ENCODE assay signal across 21 mouse cellular contexts in the genomic region with DNA sequence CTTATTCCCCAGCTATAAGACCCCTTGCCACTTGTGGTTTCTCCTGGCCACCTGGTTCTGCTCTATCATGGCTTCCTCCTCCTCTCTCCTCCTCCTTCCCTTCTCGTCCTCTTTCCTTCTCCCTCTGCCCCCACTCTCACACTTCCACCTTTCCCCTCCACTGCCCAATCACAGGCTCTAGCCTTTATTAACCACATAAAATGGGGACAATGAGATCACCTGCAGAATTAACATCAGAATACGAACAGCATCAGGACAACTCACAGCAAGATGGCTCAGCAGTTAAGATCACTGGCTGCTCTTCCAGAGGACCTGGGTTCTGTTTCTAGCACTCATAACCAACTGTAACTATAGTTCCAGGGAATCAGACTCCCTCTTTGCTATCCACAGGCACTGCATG. TPM values are rescaled to one million over a fixed set of nuclear protein-coding genes. Genes with fewer than 3 reads are reported as not detected.
A peak's percentile ranks its signal among the peaks of the same experiment; 100 is the strongest.
DNase-seq lines count a peak whose midpoint lies in the region; ATAC-seq lines count a peak whose summit lies in the region.
"Had no signal": no experiment of that assay in that cellular context is flagged by ENCODE, and none has a peak within 500 bp of the region (broad histone marks: within the 10 kb centered on the region; RNA-seq: fewer than 3 reads in every experiment).

No protein-coding gene starts in this region.

- H3K9me3 ChIP-seq in midbrain, embryonic 11.5 days (ENCODE audit: control insufficient read depth, low read length), result no peaks in the 10 kb centered on the region
- no peaks in the 10 kb centered on the region for H3K9me3 ChIP-seq in midbrain, embryonic 14.5 days (ENCODE audit: control insufficient read depth, low read length)
- H3K9me3 ChIP-seq: embryonic facial prominence, embryonic 10.5 days; embryonic facial prominence, embryonic 12.5 days; forebrain, embryonic 13.5 days; forebrain, embryonic 15.5 days had no signal

- no peak overlapping the region for H3K9ac ChIP-seq in midbrain, embryonic 11.5 days (ENCODE audit: low read length)
- H3K9ac ChIP-seq in midbrain, embryonic 14.5 days (replicated peaks; ENCODE audit: low read length), result no peak overlapping the region
- H3K9ac ChIP-seq: embryonic facial prominence, embryonic 12.5 days; forebrain, embryonic 13.5 days; forebrain, embryonic 15.5 days; forebrain, postnatal 0 days had no signal

- no peak overlapping the region for H3K4me3 ChIP-seq in midbrain, embryonic 11.5 days (ENCODE audit: low read depth, low read length)
- H3K4me3 ChIP-seq in midbrain, embryonic 14.5 days (replicated peaks; ENCODE audit: low read depth, low read length), result no peak overlapping the region
- H3K4me3 ChIP-seq: embryonic facial prominence, embryonic 10.5 days; embryonic facial prominence, embryonic 12.5 days; forebrain, embryonic 13.5 days; forebrain, embryonic 15.5 days had no signal

- 71% methylated on average over 2 of the region's 2 CpGs for WGBS in midbrain, embryonic 11.5 days
- 74% methylated on average over 2 of the region's 2 CpGs for WGBS in midbrain, embryonic 14.5 days

- H3K27ac ChIP-seq in midbrain, embryonic 11.5 days (ENCODE audit: low read depth, low read length), result no peak overlapping the region
- no peak overlapping the region for H3K27ac ChIP-seq in midbrain, embryonic 14.5 days (replicated peaks; ENCODE audit: low read depth, low read length)
- H3K27ac ChIP-seq: embryonic facial prominence, embryonic 10.5 days; embryonic facial prominence, embryonic 12.5 days; forebrain, embryonic 13.5 days; forebrain, embryonic 15.5 days had no signal

- DNase-seq in midbrain, embryonic 11.5 days (ENCODE audit: low spot score, missing footprints), result peak; percentile 21
- DNase-seq in midbrain, embryonic 14.5 days, result no peak
- peak; percentile 57 for DNase-seq in ES-CJ7 (ENCODE audit: low read depth, low spot score)
- peak; percentile 43 for DNase-seq in ZHBTc4 (ENCODE audit: low read depth, low spot score)
- no peak for DNase-seq in right cerebral cortex, postnatal 36 days (ENCODE audit: low spot score in 2 of 2)
- DNase-seq: adrenal gland, adult 2 months; adrenal gland, postnatal 10 days; adrenal gland, postnatal 25 days; B cell, adult 2 months; cerebellum, adult 11 months; cerebellum, adult 18-20 months; cerebellum, adult 8-10 months; cerebellum, adult 9-11 months; cerebellum, postnatal 14 days; forebrain, postnatal 0 days had no signal

- no peaks in the 10 kb centered on the region for H3K36me3 ChIP-seq in midbrain, embryonic 11.5 days (ENCODE audit: control insufficient read depth, insufficient read depth, low read length)
- H3K36me3 ChIP-seq in midbrain, embryonic 14.5 days (ENCODE audit: control insufficient read depth, insufficient read depth, low read length), result peaks cover 73% of the 10 kb centered on the region
- H3K36me3 ChIP-seq: embryonic facial prominence, embryonic 10.5 days; embryonic facial prominence, embryonic 12.5 days had no signal

- no peaks in the 10 kb centered on the region for H3K27me3 ChIP-seq in midbrain, embryonic 11.5 days (ENCODE audit: control insufficient read depth, insufficient read depth, low read length)
- H3K27me3 ChIP-seq in midbrain, embryonic 14.5 days (ENCODE audit: control insufficient read depth, insufficient read depth, low read length), result no peaks in the 10 kb centered on the region
- H3K27me3 ChIP-seq: CH12.LX; embryonic facial prominence, embryonic 12.5 days; forebrain, embryonic 13.5 days; forebrain, embryonic 15.5 days had no signal

- no peaks in the 10 kb centered on the region for H3K4me1 ChIP-seq in midbrain, embryonic 11.5 days (ENCODE audit: control insufficient read depth, insufficient read depth, low read length)
- no peaks in the 10 kb centered on the region for H3K4me1 ChIP-seq in midbrain, embryonic 14.5 days (ENCODE audit: control insufficient read depth, insufficient read depth, low read length)
- H3K4me1 ChIP-seq: embryonic facial prominence, embryonic 10.5 days; embryonic facial prominence, embryonic 12.5 days; forebrain, embryonic 13.5 days; forebrain, embryonic 15.5 days had no signal

- no peak overlapping the region for H3K4me2 ChIP-seq in midbrain, embryonic 11.5 days
- no peak overlapping the region for H3K4me2 ChIP-seq in midbrain, embryonic 14.5 days (ENCODE audit: low read length)
- H3K4me2 ChIP-seq: embryonic facial prominence, embryonic 12.5 days; forebrain, embryonic 13.5 days; forebrain, embryonic 15.5 days had no signal

- ATAC-seq in midbrain, embryonic 11.5 days (ENCODE audit: low FRiP score), result no peak
- no peak for ATAC-seq in midbrain, embryonic 14.5 days (ENCODE audit: low FRiP score, low TSS enrichment)
- ATAC-seq: CD4-positive, CD25-positive, alpha-beta regulatory T cell, adult 4 months; forebrain, embryonic 13.5 days; forebrain, embryonic 15.5 days; forebrain, postnatal 0 days had no signal

RNA-seq across cellular contexts. Expression of gene Mrpl35, which starts 46.9 kb away (rescaled TPM):
- polyA plus RNA-seq in midbrain, embryonic 11.5 days (2014; fragmentation: Nextera tagmentation; extraction: Ambion mirVana), result 58.0 and 58.2 TPM in 2 replicates
- polyA plus RNA-seq in midbrain, embryonic 14.5 days (2014; fragmentation: Nextera tagmentation; extraction: Ambion mirVana), result 40.4 and 41.1 TPM in 2 replicates

RNA-seq across cellular contexts. Expression of gene Immt, which starts 51.3 kb away (rescaled TPM):
- polyA plus RNA-seq in midbrain, embryonic 11.5 days (2014; fragmentation: Nextera tagmentation; extraction: Ambion mirVana), result 186 and 205 TPM in 2 replicates
- polyA plus RNA-seq in midbrain, embryonic 14.5 days (2014; fragmentation: Nextera tagmentation; extraction: Ambion mirVana), result 161 and 173 TPM in 2 replicates

Comparison
In these comparisons a context has a peak if more than half of its experiments do, and no peak if none do; other contexts are left out.
1. DNase-seq: peak in midbrain, embryonic 11.5 days (single experiment), ES-CJ7 (single experiment) and ZHBTc4 (single experiment); none in midbrain, embryonic 14.5 days (single experiment) and right cerebral cortex, postnatal 36 days (0 of 2).